Mouse (Mus musculus) bone marrow macrophage, adult 2 months (primary cell): Measurements from ENCODE around the gene Bmpr1b. TPM values are rescaled to one million over a fixed set of nuclear protein-coding genes. Genes with fewer than 3 reads are reported as not detected.
"Not testable (repeated sequence)": the region's sequence is repeated elsewhere in the genome, so short reads cannot be mapped to it uniquely, and the experiment has no call there.

Experiments used
- H3K27ac ChIP-seq: 2 replicates; pipeline ENCODE4 v1.5.1; 2012; ENCODE audit warnings: low read depth, low read length; ENCODE audit not compliant: insufficient read depth
- H3K4me1 ChIP-seq: 2 replicates; pipeline ENCODE4 v1.6.1; 2012; ENCODE audit warnings: low read length; ENCODE audit not compliant: control insufficient read depth, insufficient read depth
- H3K4me3 ChIP-seq: 2 replicates; pipeline ENCODE4 v1.5.1; 2012; ENCODE audit warnings: mild to moderate bottlenecking, low read length, moderate library complexity; ENCODE audit not compliant: insufficient read depth
- CTCF ChIP-seq: IDR thresholded peaks from 2 replicates; pipeline ENCODE4 v1.5.1; 2012; ENCODE audit warnings: low read depth, mild to moderate bottlenecking, low read length, moderate library complexity
- POLR2A ChIP-seq: IDR thresholded peaks from 2 replicates; pipeline ENCODE4 v1.6.1; 2012; ENCODE audit warnings: mild to moderate bottlenecking, low read depth, low read length, borderline replicate concordance
- polyA plus RNA-seq: library from polyadenylated mRNA; stranded (reverse); fragments of >200 nt; gene quantifications from 2 replicates; pipeline ENCODE4 v1.2.4, GENCODE M21; 2012; ENCODE audit not compliant: missing spikeins, insufficient read depth, insufficient read length

The Bmpr1b gene
- not detected in 2 replicates for polyA plus RNA-seq

- TF ChIP-seq CTCF (no peak), POLR2A (no peak)
- Histone ChIP-seq H3K4me1 (0 out of 2 replicates have a peak, but pooled peaks cover 2% of the 10 kb centered on the region), H3K27ac (no peak within 1 kb of the TSS), H3K4me3 (peak within 1 kb of the TSS; percentile 52)
Observed at GRCm38 (mm10) chr3:142168863-142169521, at the start of gene Bmpr1b. Gene Bmpr1b, minus strand, starts transcription at chr3:142169425.

- Histone ChIP-seq H3K4me1 (no peaks in the 10 kb centered on the region), H3K4me3 (no peak overlapping the region), H3K27ac (no peak overlapping the region)
- TF ChIP-seq CTCF, result no peak
- TF ChIP-seq POLR2A, result no peak
Observed at GRCm38 (mm10) chr3:142212821-142213220, 43.6 kb upstream of the Bmpr1b start.

GRCm38 (mm10) chr3:142212186-142212585 lies 43.0 kb upstream of the Bmpr1b start:
- Histone ChIP-seq H3K4me1 (no peaks in the 10 kb centered on the region), H3K4me3 (no peak overlapping the region), H3K27ac (no peak overlapping the region)
- TF ChIP-seq POLR2A (no peak), CTCF (no peak)

- no peak overlapping the region for H3K27ac ChIP-seq
- no peak for TF ChIP-seq CTCF
- TF ChIP-seq POLR2A, result no peak
- H3K4me3 ChIP-seq, result no peak overlapping the region
- no peaks in the 10 kb centered on the region for H3K4me1 ChIP-seq
Observed at GRCm38 (mm10) chr3:142209981-142210380, 40.8 kb upstream of the Bmpr1b start.

GRCm38 (mm10) chr3:142209057-142209456 lies 39.8 kb upstream of the Bmpr1b start:
- H3K4me1 ChIP-seq, result no peaks in the 10 kb centered on the region
- H3K27ac ChIP-seq, result no peak overlapping the region
- H3K4me3 ChIP-seq, result no peak overlapping the region
- no peak for TF ChIP-seq POLR2A
- TF ChIP-seq CTCF, result no peak

GRCm38 (mm10) chr3:142207488-142207887 lies 38.3 kb upstream of the Bmpr1b start:
- TF ChIP-seq POLR2A (no peak), CTCF (no peak)
- Histone ChIP-seq H3K4me1 (no peaks in the 10 kb centered on the region), H3K27ac (no peak overlapping the region), H3K4me3 (no peak overlapping the region)

GRCm38 (mm10) chr3:142206316-142206715 lies 37.1 kb upstream of the Bmpr1b start:
- Histone ChIP-seq H3K4me1 (no peaks in the 10 kb centered on the region), H3K27ac (no peak overlapping the region), H3K4me3 (no peak overlapping the region)
- TF ChIP-seq POLR2A, result no peak
- no peak for TF ChIP-seq CTCF

GRCm38 (mm10) chr3:142196142-142196541 lies 26.9 kb upstream of the Bmpr1b start:
- Histone ChIP-seq H3K4me1 (no peaks in the 10 kb centered on the region), H3K4me3 (no peak overlapping the region), H3K27ac (no peak overlapping the region)
- peak; percentile 44 for TF ChIP-seq CTCF
- no peak for TF ChIP-seq POLR2A

- H3K4me3 ChIP-seq, H3K4me1 ChIP-seq, H3K27ac ChIP-seq: not testable (repeated sequence)
Observed at GRCm38 (mm10) chr3:142191627-142192026, 22.4 kb upstream of the Bmpr1b start.

GRCm38 (mm10) chr3:142186551-142186950 lies 17.3 kb upstream of the Bmpr1b start:
- no peaks in the 10 kb centered on the region for H3K4me1 ChIP-seq
- no peak overlapping the region for H3K4me3 ChIP-seq
- TF ChIP-seq CTCF (no peak), POLR2A (no peak)
- H3K27ac ChIP-seq, result no peak overlapping the region
